7 mouse cellular contexts compared by ENCODE assay signal in the genomic region with DNA sequence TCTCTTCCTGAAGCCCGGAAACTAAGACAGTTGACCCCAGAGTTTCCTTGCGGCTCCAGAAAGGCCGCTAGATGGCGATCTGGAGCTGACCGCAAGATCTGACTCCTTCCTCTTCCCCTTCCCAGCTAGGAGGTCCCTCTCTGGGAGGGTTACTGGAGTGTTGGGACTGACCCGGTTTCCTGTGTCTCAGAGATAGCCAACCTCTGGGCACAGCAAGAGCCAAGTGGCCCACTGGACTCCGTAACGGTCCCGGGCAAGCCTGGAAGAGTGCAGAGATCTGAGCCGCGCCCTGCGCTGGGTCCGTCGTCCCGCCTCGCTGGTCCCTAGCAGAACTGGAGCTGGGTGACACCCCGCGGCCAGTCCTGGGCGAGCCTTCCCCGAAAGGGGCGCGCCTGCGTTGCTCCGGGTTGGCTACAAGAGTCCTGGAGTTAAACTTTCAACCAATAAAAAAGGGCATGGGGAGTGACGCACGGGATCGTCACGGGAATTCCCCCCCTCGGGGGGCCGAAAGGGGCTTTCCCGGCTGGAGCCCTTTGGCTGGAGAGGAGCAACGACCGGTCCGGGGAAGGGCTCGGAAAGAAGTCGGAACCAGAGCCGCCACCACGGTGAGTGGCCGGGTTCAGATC. TPM values are rescaled to one million over a fixed set of nuclear protein-coding genes. Genes with fewer than 3 reads are reported as not detected.
A peak's percentile ranks its signal among the peaks of the same experiment; 100 is the strongest.
DNase-seq lines count a peak whose midpoint lies in the region; ATAC-seq lines count a peak whose summit lies in the region.

A gene (plus strand): TSS at position 105 of the 626 bp plus-strand sequence.

- peaks cover 36% of the 10 kb centered on the region for H3K27me3 ChIP-seq in midbrain, embryonic 10.5 days (ENCODE audit: low read depth, poor library complexity, severe bottlenecking)

- under 1% methylated on average over 39 of the region's 39 CpGs for WGBS in midbrain, embryonic 10.5 days

- DNase-seq in adipocyte (ENCODE audit: low spot score), result peak; percentile 98
- peak; percentile 91 for DNase-seq in gastrocnemius, postnatal 10 days
- peak; percentile 82 for DNase-seq in hindlimb bud, embryonic 11.5 days (ENCODE audit: extremely low spot score, low read depth, low spot score)
- peak; percentile 75 to 82 for DNase-seq in left cerebral cortex, postnatal 36 days (ENCODE audit: low spot score in 2 of 2)
- DNase-seq in midbrain, embryonic 10.5 days (ENCODE audit: low spot score), result peak; percentile 93
- DNase-seq in skeletal muscle tissue, adult 2 months (ENCODE audit: low read depth, low spot score), result peak; percentile 93

- H3K4me3 ChIP-seq in midbrain, embryonic 10.5 days, result peak within 1 kb of the TSS; percentile 77

- H3K4me1 ChIP-seq in midbrain, embryonic 10.5 days, result peaks cover 40% of the 10 kb centered on the region

- H3K9me3 ChIP-seq in midbrain, embryonic 10.5 days (replicated peaks), result no peaks in the 10 kb centered on the region

- peak within 1 kb of the TSS; percentile 79 for H3K27ac ChIP-seq in midbrain, embryonic 10.5 days (replicated peaks)

- intact Hi-C loops in left cerebral cortex, postnatal 36 days (cut with DNase I), result no loop called here

- peak; percentile 70 for ATAC-seq in common myeloid progenitor, adult 5-6 weeks (replicated peaks; ENCODE audit: low read depth, poor library complexity, severe bottlenecking)

- H3K36me3 ChIP-seq in midbrain, embryonic 10.5 days, result no peaks in the 10 kb centered on the region

RNA-seq across cellular contexts. Expression of the gene that starts here (rescaled TPM):
- total RNA-seq in common myeloid progenitor, adult 5-6 weeks (2017), result 7.2 and 8.3 TPM in 2 replicates
- total RNA-seq in gastrocnemius, postnatal 10 days (2021), result 10 to 100 TPM; 10.4 to 14.3 TPM
- total RNA-seq in left cerebral cortex, postnatal 36 days (2021), result 1 to 10 TPM; 2.1 to 2.9 TPM
- 5.2 and 5.6 TPM in 2 replicates for polyA plus RNA-seq in midbrain, embryonic 10.5 days (2016; fragmentation: Nextera tagmentation; extraction: Ambion mirVana)

Comparison
In these comparisons a context has a peak if more than half of its experiments do, and no peak if none do; other contexts are left out.
1. Peak in every context shown above with its lines: DNase-seq, ATAC-seq, H3K4me3 ChIP-seq and H3K27ac ChIP-seq.